Mouse (Mus musculus): ENCODE results near the gene Nfic. TPM values are rescaled to one million over a fixed set of nuclear protein-coding genes. Genes with fewer than 3 reads are reported as not detected.

The Nfic gene
- polyA plus RNA-seq, 2 experiments: 1.3 to 4.6 TPM

GRCm38 (mm10) chr10:81349146-81349545 lies 106.3 kb downstream of the Nfic start:
- H3K9me3 ChIP-seq (ENCODE audit: control insufficient read depth, low read length): no peaks in the 10 kb centered on the region
- H3K4me2 ChIP-seq (ENCODE audit: low read depth): peak overlapping the region; percentile 79
- H3K27me3 ChIP-seq (ENCODE audit: control insufficient read depth, insufficient read depth, low read length): peaks cover 15% of the 10 kb centered on the region
- peak overlapping the region; percentile 93 for H3K9ac ChIP-seq (replicated peaks)
- WGBS (ENCODE audit: insufficient replicate concordance): 10% methylated on average over 12 of the region's 12 CpGs
- H3K4me3 ChIP-seq (ENCODE audit: insufficient read depth in 1 of 2, low read depth in 2 of 2, low read length in 2 of 2): peak overlapping the region; percentile 79 to 84
- no peak for TF ChIP-seq EP300 (IDR thresholded peaks at IDR 0.05; ENCODE audit: low read depth)
- TF ChIP-seq CTCF (IDR thresholded peaks at IDR 0.05; ENCODE audit: low read depth): peak; percentile 35; the same call in 1 of the 2 replicates
- peaks cover 4% of the 10 kb centered on the region for H3K36me3 ChIP-seq (replicated peaks; ENCODE audit: control insufficient read depth, insufficient read depth, low read depth)
- DNase-seq (ENCODE audit: low read depth in 3 of 3, low spot score in 3 of 3) (peak; percentile 67 to 72 (median 68)), ATAC-seq (ENCODE audit: insufficient read depth) (peak; percentile 29; the same call in 1 of the 2 replicates)
- H3K4me1 ChIP-seq (replicated peaks; ENCODE audit: control insufficient read depth in 2 of 2, insufficient read depth in 2 of 2, low read length in 1 of 2): peaks cover 40 to 43% of the 10 kb centered on the region in 2 experiments
- H3K27ac ChIP-seq: peak overlapping the region; percentile 80

DNA sequence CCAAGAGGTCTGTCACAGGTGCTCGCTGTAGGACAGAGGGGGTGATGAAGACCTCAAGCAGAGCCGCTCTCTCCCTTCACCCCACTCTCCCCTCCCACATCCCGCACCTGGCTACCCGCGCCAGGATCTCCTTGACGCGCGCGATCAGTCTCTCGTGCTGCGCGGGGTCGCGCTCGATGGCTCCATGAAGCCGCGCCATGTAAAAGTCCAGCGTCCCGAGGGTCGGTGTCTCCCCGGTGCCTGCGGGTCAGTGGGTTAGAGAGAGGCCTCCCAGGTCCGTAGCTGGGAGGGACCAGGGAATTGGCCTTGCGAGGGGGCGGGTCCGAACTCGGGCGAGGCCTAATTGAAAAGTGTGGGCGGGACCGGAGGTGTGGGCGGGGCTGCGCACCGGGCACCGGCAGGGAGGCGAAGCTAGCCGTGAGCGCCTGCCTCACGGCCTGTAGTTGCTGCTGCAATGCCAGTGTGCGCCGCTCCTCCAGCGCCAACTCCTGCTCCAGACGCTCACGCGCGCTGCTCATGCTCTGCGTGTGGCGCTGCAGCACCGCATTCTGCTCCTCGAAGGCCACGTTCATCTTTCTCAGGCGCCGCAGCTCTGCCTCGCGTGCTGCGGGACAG lies 108.9 kb downstream of the Nfic start:
- Histone ChIP-seq H3K9ac (replicated peaks) (no peak overlapping the region), H3K36me3 (replicated peaks; ENCODE audit: control insufficient read depth, insufficient read depth, low read depth) (peaks cover 4% of the 10 kb centered on the region), H3K4me1 (replicated peaks; ENCODE audit: control insufficient read depth in 2 of 2, insufficient read depth in 2 of 2, low read length in 1 of 2) (peaks cover 28 to 29% of the 10 kb centered on the region in 2 experiments), H3K27ac (no peak overlapping the region), H3K9me3 (ENCODE audit: control insufficient read depth, low read length) (no peaks in the 10 kb centered on the region), H3K27me3 (ENCODE audit: control insufficient read depth, insufficient read depth, low read length) (peaks cover 40% of the 10 kb centered on the region), H3K4me3 (ENCODE audit: insufficient read depth in 1 of 2, low read depth in 2 of 2, low read length in 2 of 2) (peak overlapping the region; percentile 4 to 29; a peak in 3 of 4 replicates), H3K4me2 (ENCODE audit: low read depth) (peak overlapping the region; percentile 63)
- WGBS (ENCODE audit: insufficient replicate concordance): 10% methylated on average over 55 of the region's 55 CpGs
- TF ChIP-seq EP300 (IDR thresholded peaks at IDR 0.05; ENCODE audit: low read depth): no peak
- peak; percentile 61 for TF ChIP-seq CTCF (IDR thresholded peaks at IDR 0.05; ENCODE audit: low read depth)
- DNase-seq (ENCODE audit: low read depth in 3 of 3, low spot score in 3 of 3) (peak; percentile 56 to 68 (median 62)), ATAC-seq (ENCODE audit: insufficient read depth) (peak; percentile 5; the same call in 1 of the 2 replicates)

Small RNA genes within 50 kb of the gene (microRNA-seq; reads per million reads assigned to microRNA genes)
- gene Gm25595: not detected
- not detected for gene Mir1191b
- not detected for gene Mir6913

Other genes with a start within 250 kb of the Nfic start
Only the 30 nearest of the 31 such genes appear.
- gene Atcay, start 224.8 kb downstream of the Nfic start, polyA plus RNA-seq (2012; rRNA removed): 0.01 and 0.14 TPM in 2 replicates
- not detected in 2 replicates for gene Atcay, start 224.8 kb downstream of the Nfic start, polyA plus RNA-seq (2014; fragmentation: Nextera tagmentation; extraction: Ambion mirVana)
- 0.39 and 0.46 TPM in 2 replicates for gene Zfr2, start 222.5 kb downstream of the Nfic start, polyA plus RNA-seq (2012; rRNA removed)
- 0.21 and 0.38 TPM in 2 replicates for gene Zfr2, start 222.5 kb downstream of the Nfic start, polyA plus RNA-seq (2014; fragmentation: Nextera tagmentation; extraction: Ambion mirVana)
- gene Matk, start 202.7 kb downstream of the Nfic start, polyA plus RNA-seq (2012; rRNA removed): 0.74 and 1.1 TPM in 2 replicates
- gene Matk, start 202.7 kb downstream of the Nfic start, polyA plus RNA-seq (2014; fragmentation: Nextera tagmentation; extraction: Ambion mirVana): 1.3 and 1.6 TPM in 2 replicates
- gene Mrpl54, start 188.7 kb downstream of the Nfic start, polyA plus RNA-seq (2012; rRNA removed): 42.8 and 49.9 TPM in 2 replicates
- 113 and 120 TPM in 2 replicates for gene Mrpl54, start 188.7 kb downstream of the Nfic start, polyA plus RNA-seq (2014; fragmentation: Nextera tagmentation; extraction: Ambion mirVana)
- gene Apba3, start 188.7 kb downstream of the Nfic start, polyA plus RNA-seq (2012; rRNA removed): 14.3 and 14.6 TPM in 2 replicates
- 15.7 and 16.1 TPM in 2 replicates for gene Apba3, start 188.7 kb downstream of the Nfic start, polyA plus RNA-seq (2014; fragmentation: Nextera tagmentation; extraction: Ambion mirVana)
- gene Tjp3, start 164.1 kb downstream of the Nfic start, polyA plus RNA-seq (2012; rRNA removed): 0.38 and 0.40 TPM in 2 replicates
- 0.20 and 0.37 TPM in 2 replicates for gene Tjp3, start 164.1 kb downstream of the Nfic start, polyA plus RNA-seq (2014; fragmentation: Nextera tagmentation; extraction: Ambion mirVana)
- gene Pip5k1c, start 162.7 kb downstream of the Nfic start, polyA plus RNA-seq (2012; rRNA removed): 12.8 and 13.1 TPM in 2 replicates
- gene Pip5k1c, start 162.7 kb downstream of the Nfic start, polyA plus RNA-seq (2014; fragmentation: Nextera tagmentation; extraction: Ambion mirVana): 10.5 and 12.5 TPM in 2 replicates
- 20.8 and 24.3 TPM in 2 replicates for gene Cactin, start 134.5 kb downstream of the Nfic start, polyA plus RNA-seq (2012; rRNA removed)
- 12.1 and 16.6 TPM in 2 replicates for gene Cactin, start 134.5 kb downstream of the Nfic start, polyA plus RNA-seq (2014; fragmentation: Nextera tagmentation; extraction: Ambion mirVana)
- gene Tbxa2r, start 126.9 kb downstream of the Nfic start, polyA plus RNA-seq (2012; rRNA removed): 2.4 and 3.1 TPM in 2 replicates
- gene Tbxa2r, start 126.9 kb downstream of the Nfic start, polyA plus RNA-seq (2014; fragmentation: Nextera tagmentation; extraction: Ambion mirVana): 1.9 and 3.3 TPM in 2 replicates
- gene Gipc3, start 112.4 kb downstream of the Nfic start, polyA plus RNA-seq (2012; rRNA removed): 0.01 TPM in 2 replicates
- gene Gipc3, start 112.4 kb downstream of the Nfic start, polyA plus RNA-seq (2014; fragmentation: Nextera tagmentation; extraction: Ambion mirVana): not detected in 2 replicates
- 20.6 and 24.9 TPM in 2 replicates for gene Hmg20b, start 105.2 kb downstream of the Nfic start, polyA plus RNA-seq (2012; rRNA removed)
- gene Hmg20b, start 105.2 kb downstream of the Nfic start, polyA plus RNA-seq (2014; fragmentation: Nextera tagmentation; extraction: Ambion mirVana): 20.3 and 23.7 TPM in 2 replicates
- gene Mfsd12, start 98.1 kb downstream of the Nfic start, polyA plus RNA-seq (2012; rRNA removed): 8.4 and 9.3 TPM in 2 replicates
- 6.1 and 8.3 TPM in 2 replicates for gene Mfsd12, start 98.1 kb downstream of the Nfic start, polyA plus RNA-seq (2014; fragmentation: Nextera tagmentation; extraction: Ambion mirVana)
- gene 4930404N11Rik, start 89.8 kb downstream of the Nfic start, polyA plus RNA-seq (2012; rRNA removed): 0.55 and 0.78 TPM in 2 replicates
- gene 4930404N11Rik, start 89.8 kb downstream of the Nfic start, polyA plus RNA-seq (2014; fragmentation: Nextera tagmentation; extraction: Ambion mirVana): 0.44 and 0.60 TPM in 2 replicates
- 73.1 and 86.2 TPM in 2 replicates for gene Fzr1, start 77.1 kb downstream of the Nfic start, polyA plus RNA-seq (2012; rRNA removed)
- 80.5 and 85.2 TPM in 2 replicates for gene Fzr1, start 77.1 kb downstream of the Nfic start, polyA plus RNA-seq (2014; fragmentation: Nextera tagmentation; extraction: Ambion mirVana)
- gene Dohh, start 71.2 kb downstream of the Nfic start, polyA plus RNA-seq (2012; rRNA removed): 29.8 and 32.2 TPM in 2 replicates
- gene Dohh, start 71.2 kb downstream of the Nfic start, polyA plus RNA-seq (2014; fragmentation: Nextera tagmentation; extraction: Ambion mirVana): 35.0 and 39.7 TPM in 2 replicates
- 1.0 and 1.7 TPM in 2 replicates for gene Gm48551, start 71.2 kb downstream of the Nfic start, polyA plus RNA-seq (2012; rRNA removed)
- 0.37 and 0.47 TPM in 2 replicates for gene Gm48551, start 71.2 kb downstream of the Nfic start, polyA plus RNA-seq (2014; fragmentation: Nextera tagmentation; extraction: Ambion mirVana)
- gene Gm48552, start 66.6 kb downstream of the Nfic start, polyA plus RNA-seq (2012; rRNA removed): 0.78 and 0.90 TPM in 2 replicates
- gene Gm48552, start 66.6 kb downstream of the Nfic start, polyA plus RNA-seq (2014; fragmentation: Nextera tagmentation; extraction: Ambion mirVana): 0.21 and 0.36 TPM in 2 replicates
- gene Smim24, start 62.6 kb downstream of the Nfic start, polyA plus RNA-seq (2012; rRNA removed): 1.6 and 1.9 TPM in 2 replicates
- gene Smim24, start 62.6 kb downstream of the Nfic start, polyA plus RNA-seq (2014; fragmentation: Nextera tagmentation; extraction: Ambion mirVana): 1.7 and 1.8 TPM in 2 replicates
- gene Celf5, start 27.1 kb upstream of the Nfic start, polyA plus RNA-seq (2012; rRNA removed): 0.02 and 0.32 TPM in 2 replicates
- gene Celf5, start 27.1 kb upstream of the Nfic start, polyA plus RNA-seq (2014; fragmentation: Nextera tagmentation; extraction: Ambion mirVana): not detected in 2 replicates
- gene Ncln, start 40.8 kb upstream of the Nfic start, polyA plus RNA-seq (2012; rRNA removed): 55.7 and 71.3 TPM in 2 replicates
- 23.7 and 29.4 TPM in 2 replicates for gene Ncln, start 40.8 kb upstream of the Nfic start, polyA plus RNA-seq (2014; fragmentation: Nextera tagmentation; extraction: Ambion mirVana)
- gene S1pr4, start 44.5 kb upstream of the Nfic start, polyA plus RNA-seq (2012; rRNA removed): 1.5 and 1.8 TPM in 2 replicates
- gene S1pr4, start 44.5 kb upstream of the Nfic start, polyA plus RNA-seq (2014; fragmentation: Nextera tagmentation; extraction: Ambion mirVana): 1.4 and 1.5 TPM in 2 replicates
- 4.2 and 4.6 TPM in 2 replicates for gene Gna15, start 68.6 kb upstream of the Nfic start, polyA plus RNA-seq (2012; rRNA removed)
- gene Gna15, start 68.6 kb upstream of the Nfic start, polyA plus RNA-seq (2014; fragmentation: Nextera tagmentation; extraction: Ambion mirVana): 3.2 and 4.7 TPM in 2 replicates
- gene Gna11, start 89.6 kb upstream of the Nfic start, polyA plus RNA-seq (2012; rRNA removed): 14.8 and 17.0 TPM in 2 replicates
- 17.3 and 17.4 TPM in 2 replicates for gene Gna11, start 89.6 kb upstream of the Nfic start, polyA plus RNA-seq (2014; fragmentation: Nextera tagmentation; extraction: Ambion mirVana)
- gene Aes, start 103.9 kb upstream of the Nfic start, polyA plus RNA-seq (2012; rRNA removed): 113 and 134 TPM in 2 replicates
- 139 and 156 TPM in 2 replicates for gene Aes, start 103.9 kb upstream of the Nfic start, polyA plus RNA-seq (2014; fragmentation: Nextera tagmentation; extraction: Ambion mirVana)
- gene Tle2, start 118.9 kb upstream of the Nfic start, polyA plus RNA-seq (2012; rRNA removed): 5.2 and 6.5 TPM in 2 replicates
- 0.82 and 0.90 TPM in 2 replicates for gene Tle2, start 118.9 kb upstream of the Nfic start, polyA plus RNA-seq (2014; fragmentation: Nextera tagmentation; extraction: Ambion mirVana)
- 4.5 and 4.8 TPM in 2 replicates for gene Tle6, start 145.4 kb upstream of the Nfic start, polyA plus RNA-seq (2012; rRNA removed)
- 5.6 and 5.8 TPM in 2 replicates for gene Tle6, start 145.4 kb upstream of the Nfic start, polyA plus RNA-seq (2014; fragmentation: Nextera tagmentation; extraction: Ambion mirVana)
- 2.3 and 2.4 TPM in 2 replicates for gene BC025920, start 150.6 kb upstream of the Nfic start, polyA plus RNA-seq (2012; rRNA removed)
- gene BC025920, start 150.6 kb upstream of the Nfic start, polyA plus RNA-seq (2014; fragmentation: Nextera tagmentation; extraction: Ambion mirVana): 0.11 and 0.34 TPM in 2 replicates
- 8.1 and 9.0 TPM in 2 replicates for gene Sirt6, start 172.2 kb upstream of the Nfic start, polyA plus RNA-seq (2012; rRNA removed)
- gene Sirt6, start 172.2 kb upstream of the Nfic start, polyA plus RNA-seq (2014; fragmentation: Nextera tagmentation; extraction: Ambion mirVana): 5.3 and 5.9 TPM in 2 replicates
- gene Ankrd24, start 172.9 kb upstream of the Nfic start, polyA plus RNA-seq (2012; rRNA removed): 5.6 and 6.1 TPM in 2 replicates
- 0.75 and 1.5 TPM in 2 replicates for gene Ankrd24, start 172.9 kb upstream of the Nfic start, polyA plus RNA-seq (2014; fragmentation: Nextera tagmentation; extraction: Ambion mirVana)
- 0.31 and 0.97 TPM in 2 replicates for gene Gm10778, start 193.4 kb upstream of the Nfic start, polyA plus RNA-seq (2012; rRNA removed)
- gene Gm10778, start 193.4 kb upstream of the Nfic start, polyA plus RNA-seq (2014; fragmentation: Nextera tagmentation; extraction: Ambion mirVana): 0.67 and 1.5 TPM in 2 replicates